Mouse (Mus musculus) heart, embryonic 14.5 days (tissue): ENCODE measurements around the gene Syne2. TPM values are rescaled to one million over a fixed set of nuclear protein-coding genes. Genes with fewer than 3 reads are reported as not detected.

Experiments used
- ATAC-seq: fragments of 200-750 bp; cut with Nextera tagmentation; 2 replicates; pipeline ENCODE4 v1.8.0; 2017; ENCODE audit warnings: low read depth, moderate TSS enrichment; ENCODE audit not compliant: insufficient number of reproducible peaks, insufficient read depth, low FRiP score
- H3K27ac ChIP-seq, 2 experiments: fragments of 200-500 bp in 1 of 2; fragments of 300-500 bp in 1 of 2; sonication (generic) in 1 of 2; replicated peaks in 1 of 2; 2 replicates each; pipeline ENCODE4 v1.5.1; 2012 to 2014; ENCODE audit warnings: low read depth in 2 of 2, low read length in 2 of 2, control low read depth in 1 of 2, mild to moderate bottlenecking in 1 of 2, mixed read lengths in 1 of 2; ENCODE audit not compliant: control insufficient read depth in 1 of 2, insufficient read depth in 1 of 2
- H3K27me3 ChIP-seq: fragments of 300-500 bp; sonication (generic); 2 replicates; pipeline ENCODE4 v1.6.1; 2014; ENCODE audit warnings: mild to moderate bottlenecking, low read length, control low read depth; ENCODE audit not compliant: control insufficient read depth, insufficient read depth
- H3K36me3 ChIP-seq: fragments of 300-500 bp; sonication (generic); 2 replicates; pipeline ENCODE4 v1.6.1; 2014; ENCODE audit warnings: mild to moderate bottlenecking, control low read depth, low read length, mixed read lengths; ENCODE audit not compliant: control insufficient read depth, insufficient read depth
- H3K4me1 ChIP-seq, 2 experiments: fragments of 200-500 bp in 1 of 2; fragments of 300-500 bp in 1 of 2; sonication (generic) in 1 of 2; 2 replicates each; pipeline ENCODE4 v1.6.1; 2012 to 2014; ENCODE audit warnings: low read length in 2 of 2, control low read depth in 1 of 2, mixed read lengths in 1 of 2; ENCODE audit not compliant: control insufficient read depth in 2 of 2, insufficient read depth in 2 of 2
- H3K4me2 ChIP-seq: fragments of 300-500 bp; sonication (generic); 2 replicates; pipeline ENCODE4 v1.6.1; 2014; ENCODE audit warnings: mild to moderate bottlenecking, low read length
- H3K4me3 ChIP-seq, 2 experiments: fragments of 200-500 bp in 1 of 2; fragments of 300-500 bp in 1 of 2; sonication (generic) in 1 of 2; 2 replicates each; pipeline ENCODE4 v1.5.1; 2012 to 2014; ENCODE audit warnings: low read length in 2 of 2, mild to moderate bottlenecking in 2 of 2, control low read depth in 1 of 2, low read depth in 1 of 2, moderate library complexity in 1 of 2; ENCODE audit not compliant: control insufficient read depth in 1 of 2, insufficient read depth in 1 of 2
- H3K9ac ChIP-seq: fragments of 300-500 bp; sonication (generic); 2 replicates; pipeline ENCODE4 v1.6.1; 2014; ENCODE audit warnings: mild to moderate bottlenecking, low read length
- H3K9me3 ChIP-seq: fragments of 300-500 bp; sonication (generic); 2 replicates; pipeline ENCODE4 v1.6.1; 2016; ENCODE audit warnings: low read length, control low read depth; ENCODE audit not compliant: control insufficient read depth
- WGBS: fragments of 180-500 bp; shearing (Covaris S2); extraction: QIAGEN DNeasy Blood & Tissue Kit; methylation state at CpG from one replicate; pipeline ENCODE4 v1.1.7; 2014; 5-methylcytosine and 5-hydroxymethylcytosine counted together
- polyA plus RNA-seq: library from polyadenylated mRNA; unstranded; fragments of >200 nt; fragmentation: Nextera tagmentation; extraction: Ambion mirVana; gene quantifications from 2 replicates; pipeline ENCODE4 v1.2.1, GENCODE M21; 2014

The Syne2 gene
- polyA plus RNA-seq, 1 experiment from 2014 or later, result 55.9 TPM

DNA sequence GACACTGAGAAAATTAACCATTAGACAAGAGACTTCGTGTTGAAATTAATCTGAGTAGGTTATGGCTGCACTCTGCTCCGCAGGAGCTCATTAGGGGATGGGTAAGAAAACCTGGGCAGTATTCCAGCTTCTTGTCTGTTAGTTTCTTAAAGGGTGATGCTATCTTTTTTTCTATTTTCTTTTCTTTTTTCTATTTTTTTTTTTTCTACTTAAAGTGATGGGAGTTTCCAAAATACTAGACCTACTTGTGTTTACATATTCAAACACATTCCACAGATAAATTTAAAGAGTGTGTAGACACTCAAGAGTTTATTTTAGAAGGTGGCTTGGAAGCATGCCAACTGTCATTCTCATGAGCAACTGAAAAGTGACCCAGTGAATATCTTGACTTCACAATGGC is 177.2 kb downstream of the Syne2 start:
- no peak overlapping the region for H3K9ac ChIP-seq
- H3K27ac ChIP-seq, result peak overlapping the region; percentile 24 to 32; a peak in 3 of 4 replicates
- H3K4me3 ChIP-seq, result no peak overlapping the region
- ATAC-seq, result no peak
- WGBS, result 7% methylated on average over 2 of the region's 2 CpGs
- peaks cover 4 to 22% of the 10 kb centered on the region in 2 experiments for H3K4me1 ChIP-seq
- peaks cover 62% of the 10 kb centered on the region for H3K36me3 ChIP-seq
- peak overlapping the region; percentile 23; the same call in 1 of the 2 replicates for H3K4me2 ChIP-seq
- no peaks in the 10 kb centered on the region for H3K9me3 ChIP-seq
- no peaks in the 10 kb centered on the region for H3K27me3 ChIP-seq

GRCm38 (mm10) chr12:75997547-75997946 is 179.6 kb downstream of the Syne2 start:
- Histone ChIP-seq H3K4me3 (no peak overlapping the region), H3K27me3 (no peaks in the 10 kb centered on the region), H3K9me3 (no peaks in the 10 kb centered on the region), H3K4me2 (no peak overlapping the region), H3K4me1 (peaks cover 4 to 22% of the 10 kb centered on the region in 2 experiments), H3K36me3 (peaks cover 61% of the 10 kb centered on the region), H3K27ac (no peak overlapping the region), H3K9ac (no peak overlapping the region)
- no peak for ATAC-seq
- WGBS, result 94% methylated on average over 5 of the region's 5 CpGs

DNA sequence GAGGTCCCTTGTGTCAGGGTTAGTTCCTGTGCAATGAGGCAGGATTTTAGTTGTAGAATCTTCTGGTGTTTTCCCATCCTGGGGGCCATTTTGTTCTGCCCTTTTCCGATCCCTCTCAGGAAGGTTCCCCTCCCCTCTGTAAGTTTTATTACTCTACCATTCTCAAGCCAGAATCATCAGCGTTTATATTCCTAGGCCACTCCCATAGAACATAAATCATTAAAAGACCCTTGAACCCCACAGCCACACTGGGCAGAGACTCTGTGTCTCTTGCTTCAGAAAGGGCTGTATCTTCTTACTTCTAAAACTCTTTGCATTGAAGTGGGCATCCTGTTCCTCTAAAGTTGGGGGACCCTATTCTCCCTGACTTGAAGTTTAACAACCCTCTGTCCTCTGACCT is 180.5 kb downstream of the Syne2 start:
- no peak overlapping the region for H3K4me3 ChIP-seq
- ATAC-seq, result no peak
- H3K4me1 ChIP-seq, result peaks cover 4 to 22% of the 10 kb centered on the region in 2 experiments
- H3K36me3 ChIP-seq, result peaks cover 61% of the 10 kb centered on the region
- no peak overlapping the region for H3K27ac ChIP-seq
- no peaks in the 10 kb centered on the region for H3K27me3 ChIP-seq
- H3K4me2 ChIP-seq, result no peak overlapping the region
- no peak overlapping the region for H3K9ac ChIP-seq
- WGBS, result 77% methylated on average over 2 of the region's 2 CpGs
- no peaks in the 10 kb centered on the region for H3K9me3 ChIP-seq

GRCm38 (mm10) chr12:76004697-76005249 is 186.8 kb downstream of the Syne2 start:
- H3K27me3 ChIP-seq, result no peaks in the 10 kb centered on the region
- H3K4me2 ChIP-seq, result no peak overlapping the region
- ATAC-seq, result no peak
- H3K9ac ChIP-seq, result no peak overlapping the region
- no peaks in the 10 kb centered on the region for H3K4me1 ChIP-seq
- no peak overlapping the region for H3K27ac ChIP-seq
- 45% methylated on average over 9 of the region's 9 CpGs for WGBS
- peaks cover 72% of the 10 kb centered on the region for H3K36me3 ChIP-seq
- H3K4me3 ChIP-seq, result no peak overlapping the region
- H3K9me3 ChIP-seq, result no peaks in the 10 kb centered on the region

DNA sequence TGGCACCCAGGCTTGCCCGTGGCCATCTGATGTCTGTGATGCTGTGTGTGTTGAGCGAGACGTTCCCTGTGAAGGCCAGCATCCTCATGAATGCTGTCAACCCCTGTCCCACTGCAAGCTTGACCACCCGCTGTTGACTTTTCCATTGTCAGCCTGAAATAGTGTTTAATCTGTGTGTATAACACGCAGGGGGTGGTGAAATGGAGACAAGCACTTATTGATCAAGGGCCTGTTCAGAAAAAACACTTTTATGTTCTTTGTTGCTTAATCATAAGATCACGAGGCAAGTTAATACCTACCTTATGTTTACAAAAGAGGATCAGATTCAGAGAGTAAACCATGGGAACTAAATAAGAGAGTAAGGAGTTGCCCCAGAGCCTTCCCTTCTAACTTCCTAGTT is 191.1 kb downstream of the Syne2 start:
- no peak overlapping the region for H3K4me2 ChIP-seq
- H3K4me1 ChIP-seq, result no peaks in the 10 kb centered on the region
- H3K9me3 ChIP-seq, result no peaks in the 10 kb centered on the region
- H3K27ac ChIP-seq, result no peak overlapping the region
- 75% methylated on average over 6 of the region's 6 CpGs for WGBS
- H3K36me3 ChIP-seq, result peaks cover 51% of the 10 kb centered on the region
- no peak overlapping the region for H3K9ac ChIP-seq
- no peak for ATAC-seq
- H3K27me3 ChIP-seq, result no peaks in the 10 kb centered on the region
- H3K4me3 ChIP-seq, result no peak overlapping the region

- no peak for ATAC-seq
- H3K4me3 ChIP-seq, result no peak overlapping the region
- no peak overlapping the region for H3K4me2 ChIP-seq
- no peak overlapping the region for H3K9ac ChIP-seq
- no peak overlapping the region for H3K27ac ChIP-seq
- no peaks in the 10 kb centered on the region for H3K27me3 ChIP-seq
- no peaks in the 10 kb centered on the region for H3K9me3 ChIP-seq
- peaks cover 55% of the 10 kb centered on the region for H3K36me3 ChIP-seq
- no peaks in the 10 kb centered on the region for H3K4me1 ChIP-seq
- WGBS, result 91% methylated on average over 3 of the region's 4 CpGs
Observed at GRCm38 (mm10) chr12:76012789-76013188, 194.9 kb downstream of the Syne2 start.

- Histone ChIP-seq H3K27me3 (no peaks in the 10 kb centered on the region), H3K4me3 (no peak overlapping the region), H3K4me1 (no peaks in the 10 kb centered on the region), H3K36me3 (peaks cover 55% of the 10 kb centered on the region), H3K27ac (no peak overlapping the region), H3K4me2 (no peak overlapping the region), H3K9me3 (no peaks in the 10 kb centered on the region), H3K9ac (no peak overlapping the region)
- ATAC-seq, result no peak
- WGBS, result 75% methylated on average over 4 of the region's 4 CpGs
Observed at GRCm38 (mm10) chr12:76013480-76013879, 195.5 kb downstream of the Syne2 start.

DNA sequence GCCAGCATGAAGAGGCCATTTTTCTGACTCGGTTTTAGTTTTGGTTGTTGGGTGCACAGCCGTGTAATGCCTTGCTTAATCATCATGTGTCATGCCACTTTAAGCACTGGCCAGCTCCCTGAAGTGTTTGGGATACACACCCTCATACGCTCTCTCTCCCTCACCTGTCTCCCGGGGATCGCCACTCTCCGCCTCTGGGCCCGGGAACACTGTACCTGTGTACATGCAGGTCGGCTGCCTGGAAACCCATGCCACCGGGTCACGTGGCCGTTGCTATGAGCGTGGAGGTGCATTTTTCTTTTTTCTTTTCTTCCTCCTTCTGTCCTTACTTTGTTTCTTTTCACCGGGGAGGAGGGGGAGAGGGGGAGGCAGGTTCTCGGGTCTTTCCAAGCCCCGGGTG is 197.1 kb downstream of the Syne2 start:
- no peaks in the 10 kb centered on the region for H3K4me1 ChIP-seq
- H3K9me3 ChIP-seq, result no peaks in the 10 kb centered on the region
- H3K9ac ChIP-seq, result no peak overlapping the region
- WGBS, result 87% methylated on average over 15 of the region's 15 CpGs
- H3K27me3 ChIP-seq, result no peaks in the 10 kb centered on the region
- H3K4me2 ChIP-seq, result no peak overlapping the region
- H3K36me3 ChIP-seq, result peaks cover 55% of the 10 kb centered on the region
- no peak overlapping the region for H3K4me3 ChIP-seq
- no peak overlapping the region for H3K27ac ChIP-seq
- no peak for ATAC-seq
